Mouse (Mus musculus): Measurements from ENCODE around the gene Acad12. TPM values are rescaled to one million over a fixed set of nuclear protein-coding genes. Genes with fewer than 3 reads are reported as not detected.
A peak's percentile ranks its signal among the peaks of the same experiment; 100 is the strongest.

Gene Acad12
- polyA plus RNA-seq (2011; ENCODE audit: insufficient read depth, insufficient read length, low read depth, missing spikeins): 5.8 and 6.3 TPM in 2 replicates

- Histone ChIP-seq H3K9ac (ENCODE audit: low read depth, poor library complexity, severe bottlenecking) (peak within 1 kb of the TSS; percentile 37), H3K9me3 (replicated peaks; ENCODE audit: control insufficient read depth, insufficient read depth, low read length, poor library complexity, severe bottlenecking) (no peaks in the 10 kb centered on the region), H3K27ac (ENCODE audit: insufficient read depth, low read length) (peak within 1 kb of the TSS; percentile 48), H3K4me3 (ENCODE audit: low read depth, low read length) (peak within 1 kb of the TSS; percentile 85), H3K27me3 (ENCODE audit: control insufficient read depth, insufficient read depth, low read length, poor library complexity, severe bottlenecking) (no peaks in the 10 kb centered on the region), H3K36me3 (ENCODE audit: control insufficient read depth, insufficient read depth, low read length, poor library complexity, severe bottlenecking) (no peaks in the 10 kb centered on the region), H3K4me1 (ENCODE audit: control insufficient read depth, insufficient read depth, low read length) (no peaks in the 10 kb centered on the region)
- TF ChIP-seq EP300 (IDR thresholded peaks at IDR 0.05; ENCODE audit: insufficient read depth, low read depth, low read length): no peak
- peak; percentile 95 for TF ChIP-seq POLR2A (IDR thresholded peaks at IDR 0.05; ENCODE audit: insufficient read depth, low read length)
Observed at GRCm38 (mm10) chr5:121618592-121619513, at the start of gene Acad12. Gene Acad12, minus strand, starts transcription at chr5:121618938.

GRCm38 (mm10) chr5:121668411-121668810 lies 49.7 kb upstream of the Acad12 start:
- Histone ChIP-seq H3K27me3 (ENCODE audit: control insufficient read depth, insufficient read depth, low read length, poor library complexity, severe bottlenecking) (no peaks in the 10 kb centered on the region), H3K27ac (ENCODE audit: insufficient read depth, low read length) (no peak overlapping the region), H3K36me3 (ENCODE audit: control insufficient read depth, insufficient read depth, low read length, poor library complexity, severe bottlenecking) (peaks cover 8% of the 10 kb centered on the region; the same call in 1 of the 2 replicates), H3K4me1 (ENCODE audit: control insufficient read depth, insufficient read depth, low read length) (peaks cover 2% of the 10 kb centered on the region), H3K9me3 (replicated peaks; ENCODE audit: control insufficient read depth, insufficient read depth, low read length, poor library complexity, severe bottlenecking) (no peaks in the 10 kb centered on the region), H3K9ac (ENCODE audit: low read depth, poor library complexity, severe bottlenecking) (no peak overlapping the region), H3K4me3 (ENCODE audit: low read depth, low read length) (no peak overlapping the region)
- TF ChIP-seq CTCF (IDR thresholded peaks at IDR 0.05; ENCODE audit: low read depth, low read length): no peak
- no peak for TF ChIP-seq POLR2A (IDR thresholded peaks at IDR 0.05; ENCODE audit: insufficient read depth, low read length)
- TF ChIP-seq EP300 (IDR thresholded peaks at IDR 0.05; ENCODE audit: insufficient read depth, low read depth, low read length): no peak

GRCm38 (mm10) chr5:121667067-121667466 lies 48.3 kb upstream of the Acad12 start:
- Histone ChIP-seq H3K9ac (ENCODE audit: low read depth, poor library complexity, severe bottlenecking) (no peak overlapping the region), H3K36me3 (ENCODE audit: control insufficient read depth, insufficient read depth, low read length, poor library complexity, severe bottlenecking) (peaks cover 11% of the 10 kb centered on the region; the same call in 1 of the 2 replicates), H3K9me3 (replicated peaks; ENCODE audit: control insufficient read depth, insufficient read depth, low read length, poor library complexity, severe bottlenecking) (no peaks in the 10 kb centered on the region), H3K27ac (ENCODE audit: insufficient read depth, low read length) (no peak overlapping the region), H3K27me3 (ENCODE audit: control insufficient read depth, insufficient read depth, low read length, poor library complexity, severe bottlenecking) (no peaks in the 10 kb centered on the region), H3K4me1 (ENCODE audit: control insufficient read depth, insufficient read depth, low read length) (peaks cover 2% of the 10 kb centered on the region), H3K4me3 (ENCODE audit: low read depth, low read length) (no peak overlapping the region)
- TF ChIP-seq POLR2A (IDR thresholded peaks at IDR 0.05; ENCODE audit: insufficient read depth, low read length) (no peak), CTCF (IDR thresholded peaks at IDR 0.05; ENCODE audit: low read depth, low read length) (no peak), EP300 (IDR thresholded peaks at IDR 0.05; ENCODE audit: insufficient read depth, low read depth, low read length) (no peak)

GRCm38 (mm10) chr5:121664971-121665370 lies 46.2 kb upstream of the Acad12 start:
- TF ChIP-seq EP300 (IDR thresholded peaks at IDR 0.05; ENCODE audit: insufficient read depth, low read depth, low read length): no peak
- TF ChIP-seq POLR2A (IDR thresholded peaks at IDR 0.05; ENCODE audit: insufficient read depth, low read length): no peak
- TF ChIP-seq CTCF (IDR thresholded peaks at IDR 0.05; ENCODE audit: low read depth, low read length): no peak
- Histone ChIP-seq H3K9ac (ENCODE audit: low read depth, poor library complexity, severe bottlenecking) (no peak overlapping the region), H3K27me3 (ENCODE audit: control insufficient read depth, insufficient read depth, low read length, poor library complexity, severe bottlenecking) (no peaks in the 10 kb centered on the region), H3K9me3 (replicated peaks; ENCODE audit: control insufficient read depth, insufficient read depth, low read length, poor library complexity, severe bottlenecking) (no peaks in the 10 kb centered on the region), H3K36me3 (ENCODE audit: control insufficient read depth, insufficient read depth, low read length, poor library complexity, severe bottlenecking) (peaks cover 11% of the 10 kb centered on the region; the same call in 1 of the 2 replicates), H3K27ac (ENCODE audit: insufficient read depth, low read length) (no peak overlapping the region), H3K4me3 (ENCODE audit: low read depth, low read length) (no peak overlapping the region), H3K4me1 (ENCODE audit: control insufficient read depth, insufficient read depth, low read length) (peaks cover 2% of the 10 kb centered on the region)

- Histone ChIP-seq H3K4me1 (ENCODE audit: control insufficient read depth, insufficient read depth, low read length) (peaks cover 2% of the 10 kb centered on the region), H3K9me3 (replicated peaks; ENCODE audit: control insufficient read depth, insufficient read depth, low read length, poor library complexity, severe bottlenecking) (no peaks in the 10 kb centered on the region), H3K9ac (ENCODE audit: low read depth, poor library complexity, severe bottlenecking) (no peak overlapping the region), H3K27ac (ENCODE audit: insufficient read depth, low read length) (no peak overlapping the region), H3K4me3 (ENCODE audit: low read depth, low read length) (no peak overlapping the region), H3K36me3 (ENCODE audit: control insufficient read depth, insufficient read depth, low read length, poor library complexity, severe bottlenecking) (peaks cover 11% of the 10 kb centered on the region; the same call in 1 of the 2 replicates), H3K27me3 (ENCODE audit: control insufficient read depth, insufficient read depth, low read length, poor library complexity, severe bottlenecking) (no peaks in the 10 kb centered on the region)
- TF ChIP-seq CTCF (IDR thresholded peaks at IDR 0.05; ENCODE audit: low read depth, low read length): no peak
- no peak for TF ChIP-seq EP300 (IDR thresholded peaks at IDR 0.05; ENCODE audit: insufficient read depth, low read depth, low read length)
- no peak for TF ChIP-seq POLR2A (IDR thresholded peaks at IDR 0.05; ENCODE audit: insufficient read depth, low read length)
Observed at GRCm38 (mm10) chr5:121664078-121664477, 45.3 kb upstream of the Acad12 start.

- TF ChIP-seq EP300 (IDR thresholded peaks at IDR 0.05; ENCODE audit: insufficient read depth, low read depth, low read length) (no peak), POLR2A (IDR thresholded peaks at IDR 0.05; ENCODE audit: insufficient read depth, low read length) (no peak), CTCF (IDR thresholded peaks at IDR 0.05; ENCODE audit: low read depth, low read length) (no peak)
- Histone ChIP-seq H3K4me3 (ENCODE audit: low read depth, low read length) (no peak overlapping the region), H3K4me1 (ENCODE audit: control insufficient read depth, insufficient read depth, low read length) (peaks cover 2% of the 10 kb centered on the region), H3K27me3 (ENCODE audit: control insufficient read depth, insufficient read depth, low read length, poor library complexity, severe bottlenecking) (no peaks in the 10 kb centered on the region), H3K9me3 (replicated peaks; ENCODE audit: control insufficient read depth, insufficient read depth, low read length, poor library complexity, severe bottlenecking) (no peaks in the 10 kb centered on the region), H3K36me3 (ENCODE audit: control insufficient read depth, insufficient read depth, low read length, poor library complexity, severe bottlenecking) (peaks cover 11% of the 10 kb centered on the region; the same call in 1 of the 2 replicates), H3K9ac (ENCODE audit: low read depth, poor library complexity, severe bottlenecking) (no peak overlapping the region), H3K27ac (ENCODE audit: insufficient read depth, low read length) (no peak overlapping the region)
Observed at GRCm38 (mm10) chr5:121663456-121663855, 44.7 kb upstream of the Acad12 start.
